Mouse (Mus musculus): ENCODE measurements around the gene Epn3.

- TF ChIP-seq CTCF (IDR thresholded peaks at IDR 0.05; ENCODE audit: extremely low read depth, insufficient read length, insufficient replicate concordance, low read depth, low read length), result no peak
- no peak for TF ChIP-seq POLR2A (IDR thresholded peaks at IDR 0.05; ENCODE audit: low read depth, low read length)
Measured at GRCm38 (mm10) chr11:94447017-94447416, 52.8 kb downstream of the Epn3 start.
